Mouse (Mus musculus) adrenal gland, adult 18-20 months (tissue): ENCODE data around the gene Bcl2l10. TPM values are rescaled to one million over a fixed set of nuclear protein-coding genes. Genes with fewer than 3 reads are reported as not detected.

ENCODE experiments used
- DNase-seq, 2 experiments: peaks; one replicate each; pipeline ENCODE4 v3.0.0; 2021 to 2022; ENCODE audit warnings: low spot score in 2 of 2
- long read RNA-seq, 2 experiments: library from polyadenylated mRNA; stranded (forward); transcript quantifications; one replicate each; pipeline ENCODE4 v2.0.0; 2021
- total RNA-seq, 2 experiments: library from RNA; stranded (reverse); gene quantifications; 1 replicate in 1 of 2; 2 replicates in 1 of 2; pipeline ENCODE4 v1.2.3; 2021

Bcl2l10 gene
- total RNA-seq, result under 1 TPM in 1 of 2 experiments, not detected in 1; 0.99 TPM
- long read RNA-seq, experiment 1, result 0 reads
- long read RNA-seq, experiment 2, partial matches to known transcripts, result 0 of 2 reads
- long read RNA-seq, experiment 2, other reads (novel, unspliced or antisense), result 0 of 2 reads

GRCm38 (mm10) chr9:75347458-75347857, at the start of gene Bcl2l10:
Gene Bcl2l10, plus strand, starts transcription at chr9:75347758.
- no peak for DNase-seq

GRCm38 (mm10) chr9:75299342-75299741, 48.2 kb upstream of the Bcl2l10 start:
- no peak for DNase-seq

GRCm38 (mm10) chr9:75303033-75303432, 44.5 kb upstream of the Bcl2l10 start:
- no peak for DNase-seq

- DNase-seq, result no peak
These were observed 43.8 kb upstream of the Bcl2l10 start for GRCm38 (mm10) chr9:75303701-75304261.

GRCm38 (mm10) chr9:75304286-75304685, 43.3 kb upstream of the Bcl2l10 start:
- no peak for DNase-seq

DNA sequence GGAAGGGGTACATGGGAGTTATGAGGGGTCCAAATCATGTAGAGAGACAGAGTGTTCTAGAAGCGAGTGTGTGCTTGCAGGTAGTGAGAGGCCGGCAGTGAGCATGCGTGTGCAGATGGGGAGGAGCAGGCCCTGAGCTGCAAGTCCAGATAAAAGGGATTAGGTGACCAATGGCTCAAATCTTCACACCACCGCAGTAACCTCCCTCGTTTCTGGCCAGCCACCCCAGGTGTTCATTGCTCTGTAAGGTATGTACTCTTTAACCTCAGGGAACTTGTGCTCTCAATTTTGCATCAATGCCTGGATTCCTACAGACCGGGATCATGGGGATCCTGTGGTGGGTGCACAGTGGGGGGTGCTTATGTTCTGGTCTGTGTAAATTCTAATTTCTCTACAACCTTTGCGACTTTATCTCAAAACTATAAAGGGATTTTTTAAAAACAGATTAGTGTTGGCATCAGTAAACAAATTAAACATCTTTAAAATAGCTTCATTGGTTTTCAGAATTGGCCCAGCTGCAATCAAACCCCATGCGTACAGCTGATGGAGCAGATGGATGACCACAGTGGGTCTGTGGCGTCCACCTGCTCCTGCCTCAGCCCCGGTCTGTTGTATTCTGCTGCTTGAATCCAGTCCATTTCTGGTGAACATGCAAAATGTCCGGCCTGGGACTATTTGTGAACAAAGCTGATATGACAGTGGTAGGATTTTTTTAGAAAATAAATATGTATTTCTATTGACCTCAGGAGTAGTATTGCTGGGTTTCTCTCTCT, 41.2 kb upstream of the Bcl2l10 start, which contains the start of gene Gnb5:
Gnb5 (plus strand) TSS at position 163 of the 773 bp plus-strand sequence.
- no peak for DNase-seq

GRCm38 (mm10) chr9:75307015-75307414, 40.5 kb upstream of the Bcl2l10 start:
- no peak for DNase-seq

- no peak for DNase-seq
These were observed 38.9 kb upstream of the Bcl2l10 start for GRCm38 (mm10) chr9:75308621-75309020.

DNA sequence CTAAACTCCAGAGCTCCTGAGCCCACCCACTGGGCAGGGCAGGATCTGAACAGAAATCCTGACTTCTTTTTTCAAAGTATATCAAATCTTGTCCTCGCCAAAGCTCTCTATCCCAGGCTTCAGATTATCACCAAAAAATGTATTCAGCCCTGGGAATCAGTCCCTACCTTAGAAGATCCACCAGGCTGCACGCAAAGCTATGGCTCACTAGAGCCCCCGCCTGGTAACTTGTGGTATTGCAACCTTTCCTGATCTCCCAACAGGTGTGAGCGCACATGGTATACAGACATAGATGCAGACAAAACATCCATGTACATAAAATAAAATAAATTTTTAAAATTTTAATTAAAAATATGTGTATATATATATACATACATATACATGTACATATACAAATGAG, 35.5 kb upstream of the Bcl2l10 start:
- peak; percentile 71 to 82 for DNase-seq

GRCm38 (mm10) chr9:75313138-75313831, 34.3 kb upstream of the Bcl2l10 start:
- DNase-seq, result no peak

GRCm38 (mm10) chr9:75313832-75314516, 33.6 kb upstream of the Bcl2l10 start:
- DNase-seq, result peak; percentile 79 to 82

- DNase-seq, result no peak
These were observed 32.9 kb upstream of the Bcl2l10 start for GRCm38 (mm10) chr9:75314517-75315105.

DNA sequence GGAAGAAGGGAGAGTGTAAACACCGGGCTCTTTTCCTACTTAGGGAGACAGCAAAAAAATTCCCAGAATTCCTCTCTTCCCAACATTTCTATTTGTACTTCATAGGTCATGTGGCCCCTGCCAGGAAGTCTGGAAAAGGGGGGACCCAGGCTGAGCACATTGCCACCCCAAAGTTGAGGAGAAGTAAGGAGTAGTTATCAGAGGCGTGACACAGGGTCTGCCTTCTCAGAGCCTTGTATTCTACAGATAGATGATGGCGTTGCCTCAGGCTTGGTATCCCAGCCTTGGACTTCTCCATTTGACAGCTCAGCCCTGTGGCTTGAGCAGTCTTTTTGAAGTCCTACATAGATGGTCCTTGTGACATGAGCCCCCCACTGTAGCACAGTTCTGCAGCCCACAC, 32.3 kb upstream of the Bcl2l10 start:
- no peak for DNase-seq

GRCm38 (mm10) chr9:75316771-75317170, 30.8 kb upstream of the Bcl2l10 start:
- DNase-seq, result no peak

GRCm38 (mm10) chr9:75318196-75318595, 29.4 kb upstream of the Bcl2l10 start:
- DNase-seq, result no peak

GRCm38 (mm10) chr9:75319365-75319764, 28.2 kb upstream of the Bcl2l10 start:
- no peak for DNase-seq

DNA sequence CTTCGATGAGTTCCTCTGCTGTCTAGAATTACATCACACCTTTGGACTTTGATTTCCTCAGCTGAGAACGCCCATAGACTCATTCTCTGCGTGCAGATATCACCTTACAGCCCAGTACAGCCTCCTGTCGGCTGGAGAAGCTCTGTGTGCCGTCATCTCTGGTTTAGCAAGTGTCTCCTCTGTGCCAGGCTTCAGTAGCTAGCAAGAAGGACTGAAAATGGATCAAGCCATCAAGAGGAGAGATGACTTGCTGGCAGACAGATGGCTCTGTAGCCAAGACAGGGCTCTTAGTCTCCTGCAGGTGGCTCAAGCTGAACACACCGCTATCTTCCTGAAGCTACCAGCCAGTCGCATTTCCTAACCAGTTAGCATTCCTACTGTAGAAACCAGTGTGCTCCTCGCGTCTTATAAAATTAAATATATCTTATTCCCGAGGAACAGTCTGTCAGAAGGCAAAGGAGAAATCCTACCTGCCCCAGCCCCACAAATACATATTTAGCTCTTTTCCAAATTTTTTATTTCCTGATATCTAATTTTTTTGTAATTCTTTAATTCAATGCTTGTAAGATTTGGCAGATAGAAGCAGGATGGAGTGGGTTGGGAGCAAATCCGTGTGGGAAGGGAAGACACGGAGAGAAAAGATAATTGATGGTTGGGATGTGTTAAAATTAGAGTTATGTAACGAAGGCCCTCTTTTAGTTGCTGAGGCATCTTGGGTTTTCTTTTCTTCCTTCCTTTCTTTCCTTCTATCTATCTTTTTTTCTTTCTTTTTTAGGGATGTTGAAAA, 25.3 kb upstream of the Bcl2l10 start:
- DNase-seq, result no peak

- DNase-seq, result no peak
These were observed 19.5 kb upstream of the Bcl2l10 start for GRCm38 (mm10) chr9:75328047-75328446.

DNA sequence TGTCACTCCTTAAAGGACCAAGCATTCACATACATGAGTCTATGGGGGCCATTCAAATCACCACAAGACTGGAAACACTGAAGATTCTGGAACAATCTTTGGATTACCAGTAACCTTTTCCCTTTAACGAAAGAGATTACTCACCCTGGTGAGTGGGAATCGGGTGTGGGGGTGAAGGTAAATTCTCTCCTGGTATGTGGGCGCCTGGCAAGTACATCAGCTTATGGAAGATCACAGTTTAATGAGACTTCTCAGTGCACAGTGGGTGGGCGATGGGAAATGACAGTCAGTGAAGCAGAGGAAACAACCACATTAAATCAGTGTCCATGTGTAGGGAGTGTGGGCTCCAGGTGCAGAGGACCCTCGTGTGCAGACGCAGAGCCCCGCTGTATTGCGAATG, 16.7 kb upstream of the Bcl2l10 start:
- DNase-seq, result no peak

DNA sequence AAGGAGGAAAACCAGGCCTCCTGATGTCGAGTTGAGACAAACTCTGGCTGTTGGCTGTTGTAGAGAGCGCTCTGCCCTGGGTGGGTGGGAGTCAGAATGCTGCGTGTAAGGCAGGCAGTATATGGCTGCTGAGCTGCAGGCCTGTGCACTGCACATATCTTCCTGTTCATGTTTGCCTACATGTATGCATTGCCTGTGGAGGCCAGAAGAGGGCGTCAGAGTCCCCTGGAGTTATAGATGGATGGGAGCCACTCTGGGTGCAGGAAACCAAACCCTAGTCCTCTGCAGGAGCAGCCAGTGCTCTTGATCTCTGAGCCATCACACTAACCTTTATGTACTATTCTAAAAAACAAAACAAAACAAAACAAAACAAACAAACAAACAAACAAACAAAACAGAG, 13.1 kb upstream of the Bcl2l10 start:
- DNase-seq, result no peak
